Mouse (Mus musculus): Measurements from ENCODE around the gene Klf15. TPM values are rescaled to one million over a fixed set of nuclear protein-coding genes. Genes with fewer than 3 reads are reported as not detected.

Klf15 gene
- polyA plus RNA-seq, 1 experiment from 2014 or later: 0.06 TPM

- Histone ChIP-seq H3K4me3 (ENCODE audit: inconsistent target) (no peak overlapping the region), H3K79me2 (ENCODE audit: inconsistent target) (no peaks in the 10 kb centered on the region), H3K36me3 (ENCODE audit: inconsistent target) (no peaks in the 10 kb centered on the region), H3K27ac (no peak overlapping the region)
Measured at GRCm38 (mm10) chr6:90452603-90453002, 9.8 kb upstream of the Klf15 start.

- 84% methylated on average over 5 of the region's 5 CpGs for WGBS (ENCODE audit: missing documents)
- Histone ChIP-seq H3K27ac (no peak overlapping the region), H3K36me3 (ENCODE audit: inconsistent target) (no peaks in the 10 kb centered on the region), H3K4me3 (ENCODE audit: inconsistent target) (no peak overlapping the region), H3K79me2 (ENCODE audit: inconsistent target) (no peaks in the 10 kb centered on the region)
Measured at GRCm38 (mm10) chr6:90453751-90454150, 8.6 kb upstream of the Klf15 start.

GRCm38 (mm10) chr6:90457421-90457820, 5.0 kb upstream of the Klf15 start:
- Histone ChIP-seq H3K27ac (no peak overlapping the region), H3K4me3 (ENCODE audit: inconsistent target) (no peak overlapping the region), H3K36me3 (ENCODE audit: inconsistent target) (no peaks in the 10 kb centered on the region), H3K79me2 (ENCODE audit: inconsistent target) (no peaks in the 10 kb centered on the region)
- WGBS (ENCODE audit: missing documents): 96% methylated on average over 2 of the region's 2 CpGs

- Histone ChIP-seq H3K4me3 (ENCODE audit: inconsistent target) (no peak overlapping the region), H3K36me3 (ENCODE audit: inconsistent target) (no peaks in the 10 kb centered on the region), H3K79me2 (ENCODE audit: inconsistent target) (no peaks in the 10 kb centered on the region), H3K27ac (no peak overlapping the region)
- 66% methylated on average over 2 of the region's 2 CpGs for WGBS (ENCODE audit: missing documents)
Measured at GRCm38 (mm10) chr6:90461181-90461580, 1.2 kb upstream of the Klf15 start.

DNA sequence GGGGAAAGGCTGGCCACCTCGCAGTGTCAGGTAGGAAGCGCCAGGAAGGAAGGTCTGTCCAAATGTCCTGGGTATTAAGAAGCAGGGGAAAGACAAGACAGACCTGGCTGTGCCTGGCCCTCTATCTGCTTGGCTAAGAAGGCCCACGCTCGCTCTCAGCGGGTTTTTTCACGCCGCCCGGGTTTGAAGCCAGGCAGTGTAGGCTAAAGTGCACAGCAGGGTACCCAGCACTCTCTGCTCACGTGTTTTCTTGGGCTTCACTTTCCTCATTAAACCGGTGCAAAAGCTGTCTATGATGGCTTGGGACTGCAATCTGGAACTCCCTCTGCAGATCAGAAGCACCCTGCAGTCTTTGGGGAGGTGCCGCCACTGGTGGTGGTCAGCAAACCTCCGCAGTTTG, 605 bp upstream of the Klf15 start:
- Histone ChIP-seq H3K4me3 (ENCODE audit: inconsistent target) (no peak overlapping the region), H3K79me2 (ENCODE audit: inconsistent target) (no peaks in the 10 kb centered on the region), H3K27ac (no peak overlapping the region), H3K36me3 (ENCODE audit: inconsistent target) (no peaks in the 10 kb centered on the region)
- 52% methylated on average over 12 of the region's 12 CpGs for WGBS (ENCODE audit: missing documents)

GRCm38 (mm10) chr6:90462841-90463227, 458 bp downstream of the Klf15 start:
- no peak overlapping the region for H3K27ac ChIP-seq
- H3K36me3 ChIP-seq (ENCODE audit: inconsistent target): no peaks in the 10 kb centered on the region
- no peaks in the 10 kb centered on the region for H3K79me2 ChIP-seq (ENCODE audit: inconsistent target)
- WGBS (ENCODE audit: missing documents): 2% methylated on average over 38 of the region's 38 CpGs
- no peak overlapping the region for H3K4me3 ChIP-seq (ENCODE audit: inconsistent target)

DNA sequence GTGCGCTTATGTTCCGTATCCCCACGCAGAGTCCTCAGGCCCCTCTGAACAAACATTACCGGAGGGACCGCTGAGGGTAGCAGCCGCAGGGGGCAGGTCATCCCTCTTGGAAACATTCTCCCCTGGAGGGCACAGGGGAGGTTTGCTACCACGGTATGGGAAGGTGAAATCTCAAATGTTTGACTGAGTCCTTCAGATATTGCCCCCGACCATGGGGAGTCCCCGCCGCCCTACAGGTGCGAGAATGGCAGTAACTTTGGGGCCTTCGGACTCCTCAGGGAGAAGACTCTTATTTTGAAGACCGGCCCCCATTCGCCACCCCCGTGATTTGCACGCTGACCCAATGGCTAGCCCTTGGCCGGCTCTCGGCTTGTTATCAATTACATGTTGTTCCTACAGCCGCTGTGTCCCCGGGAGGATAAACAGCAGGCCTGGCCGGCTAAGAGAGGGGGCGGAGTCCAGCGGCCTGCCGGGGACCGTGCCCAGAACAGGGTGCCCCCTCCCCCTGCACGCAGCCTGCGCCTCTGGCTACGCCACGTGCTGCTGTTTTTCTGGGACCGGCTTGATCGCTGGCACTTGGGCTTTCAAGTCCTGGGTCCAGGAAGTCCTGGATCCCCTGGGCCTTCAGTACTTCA, 969 bp downstream of the Klf15 start:
- Histone ChIP-seq H3K79me2 (ENCODE audit: inconsistent target) (no peaks in the 10 kb centered on the region), H3K36me3 (ENCODE audit: inconsistent target) (no peaks in the 10 kb centered on the region), H3K4me3 (ENCODE audit: inconsistent target) (no peak overlapping the region), H3K27ac (no peak overlapping the region)
- 6% methylated on average over 31 of the region's 31 CpGs for WGBS (ENCODE audit: missing documents)

- H3K36me3 ChIP-seq (ENCODE audit: inconsistent target): no peaks in the 10 kb centered on the region
- H3K4me3 ChIP-seq (ENCODE audit: inconsistent target): no peak overlapping the region
- H3K27ac ChIP-seq: no peak overlapping the region
- no peaks in the 10 kb centered on the region for H3K79me2 ChIP-seq (ENCODE audit: inconsistent target)
- 73% methylated on average over 7 of the region's 7 CpGs for WGBS (ENCODE audit: missing documents)
Measured at GRCm38 (mm10) chr6:90463890-90464421, 1.6 kb downstream of the Klf15 start.

- Histone ChIP-seq H3K79me2 (ENCODE audit: inconsistent target) (no peaks in the 10 kb centered on the region), H3K36me3 (ENCODE audit: inconsistent target) (no peaks in the 10 kb centered on the region), H3K27ac (no peak overlapping the region), H3K4me3 (ENCODE audit: inconsistent target) (no peak overlapping the region)
- WGBS (ENCODE audit: missing documents): 89% methylated on average over 11 of the region's 11 CpGs
Measured at GRCm38 (mm10) chr6:90465028-90465640, 2.8 kb downstream of the Klf15 start.

DNA sequence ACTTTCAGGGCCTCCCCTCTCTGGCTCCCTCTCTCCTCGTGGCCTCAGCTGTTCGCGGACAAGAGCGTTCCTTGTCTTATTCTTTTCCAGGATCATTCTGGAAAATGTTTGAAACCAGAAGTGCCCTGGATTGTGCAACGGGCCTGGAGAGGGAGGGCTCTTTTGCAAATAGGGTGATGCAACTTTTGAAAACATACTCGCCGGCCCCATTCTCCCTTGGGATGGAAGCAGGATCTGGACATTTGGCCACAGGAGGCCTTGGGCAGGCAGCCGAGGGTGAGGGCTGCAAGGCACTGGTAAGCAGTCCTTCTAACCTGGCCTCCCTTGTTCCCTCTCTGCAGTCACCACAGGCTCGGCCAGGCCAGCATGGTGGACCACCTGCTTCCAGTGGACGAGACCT, 3.7 kb downstream of the Klf15 start:
- 65% methylated on average over 7 of the region's 10 CpGs for WGBS (ENCODE audit: missing documents)
- H3K36me3 ChIP-seq (ENCODE audit: inconsistent target): no peaks in the 10 kb centered on the region
- H3K4me3 ChIP-seq (ENCODE audit: inconsistent target): no peak overlapping the region
- H3K79me2 ChIP-seq (ENCODE audit: inconsistent target): no peaks in the 10 kb centered on the region
- H3K27ac ChIP-seq: no peak overlapping the region

- H3K79me2 ChIP-seq (ENCODE audit: inconsistent target): no peaks in the 10 kb centered on the region
- H3K27ac ChIP-seq: no peak overlapping the region
- no peak overlapping the region for H3K4me3 ChIP-seq (ENCODE audit: inconsistent target)
- H3K36me3 ChIP-seq (ENCODE audit: inconsistent target): no peaks in the 10 kb centered on the region
- WGBS (ENCODE audit: missing documents): 96% methylated on average over 10 of the region's 12 CpGs
Measured at GRCm38 (mm10) chr6:90466847-90467410, 4.6 kb downstream of the Klf15 start.

- H3K27ac ChIP-seq: no peak overlapping the region
- H3K36me3 ChIP-seq (ENCODE audit: inconsistent target): no peaks in the 10 kb centered on the region
- no peak overlapping the region for H3K4me3 ChIP-seq (ENCODE audit: inconsistent target)
- H3K79me2 ChIP-seq (ENCODE audit: inconsistent target): no peaks in the 10 kb centered on the region
- 90% methylated on average over 1 of the region's 1 CpGs for WGBS (ENCODE audit: missing documents)
Measured at GRCm38 (mm10) chr6:90468216-90468615, 5.8 kb downstream of the Klf15 start.

GRCm38 (mm10) chr6:90469041-90469440, 6.7 kb downstream of the Klf15 start:
- H3K4me3 ChIP-seq (ENCODE audit: inconsistent target): no peak overlapping the region
- 89% methylated on average over 6 of the region's 6 CpGs for WGBS (ENCODE audit: missing documents)
- no peak overlapping the region for H3K27ac ChIP-seq
- no peaks in the 10 kb centered on the region for H3K79me2 ChIP-seq (ENCODE audit: inconsistent target)
- no peaks in the 10 kb centered on the region for H3K36me3 ChIP-seq (ENCODE audit: inconsistent target)

GRCm38 (mm10) chr6:90470255-90470654, 7.9 kb downstream of the Klf15 start:
- Histone ChIP-seq H3K4me3 (ENCODE audit: inconsistent target) (no peak overlapping the region), H3K27ac (no peak overlapping the region), H3K36me3 (ENCODE audit: inconsistent target) (no peaks in the 10 kb centered on the region), H3K79me2 (ENCODE audit: inconsistent target) (no peaks in the 10 kb centered on the region)
- 91% methylated on average over 2 of the region's 2 CpGs for WGBS (ENCODE audit: missing documents)

- 91% methylated on average over 12 of the region's 12 CpGs for WGBS (ENCODE audit: missing documents)
- H3K79me2 ChIP-seq (ENCODE audit: inconsistent target): no peaks in the 10 kb centered on the region
- H3K27ac ChIP-seq: no peak overlapping the region
- H3K36me3 ChIP-seq (ENCODE audit: inconsistent target): no peaks in the 10 kb centered on the region
- H3K4me3 ChIP-seq (ENCODE audit: inconsistent target): no peak overlapping the region
Measured at GRCm38 (mm10) chr6:90470947-90471541, 8.7 kb downstream of the Klf15 start.

Data from macrophage (primary cell).